ENCODE assay signal across 28 mouse cellular contexts in genomic region chr17:24677500-24678080, GRCm38 (mm10). TPM values are rescaled to one million over a fixed set of nuclear protein-coding genes. Genes with fewer than 3 reads are reported as not detected.
DNase-seq lines count a peak whose midpoint lies in the region; ATAC-seq and TF ChIP-seq lines count a peak whose summit lies in the region.
"Had no signal": no experiment of that assay in that cellular context is flagged by ENCODE, and none has a peak within 500 bp of the region (broad histone marks: within the 10 kb centered on the region; RNA-seq: fewer than 3 reads in every experiment).

No protein-coding gene starts in this region.

- no peak for TF ChIP-seq POLR2A in small intestine, adult 2 months (IDR thresholded peaks at IDR 0.05; ENCODE audit: low read depth, low read length)
- no peak for TF ChIP-seq POLR2A in kidney, adult 2 months (IDR thresholded peaks at IDR 0.05; ENCODE audit: low read depth, low read length)

- H3K9ac ChIP-seq in liver, embryonic 12.5 days = no peak overlapping the region
- H3K9ac ChIP-seq in intestine, embryonic 14.5 days (ENCODE audit: low read length) = no peak overlapping the region
- H3K9ac ChIP-seq: embryonic facial prominence, embryonic 13.5 days; forebrain, embryonic 12.5 days; heart, embryonic 15.5 days; hindbrain, embryonic 13.5 days; lung, embryonic 15.5 days; neural tube, embryonic 12.5 days had no signal

- peaks cover 48% of the 10 kb centered on the region for H3K4me1 ChIP-seq in liver, embryonic 12.5 days
- H3K4me1 ChIP-seq in intestine, embryonic 14.5 days (replicated peaks; ENCODE audit: control insufficient read depth, insufficient read depth, low read length) = no peaks in the 10 kb centered on the region; the same call in 1 of the 2 replicates
- peaks cover 4% of the 10 kb centered on the region for H3K4me1 ChIP-seq in small intestine, adult 2 months (ENCODE audit: control insufficient read depth, insufficient read depth, insufficient read length, low read length)
- no peaks in the 10 kb centered on the region for H3K4me1 ChIP-seq in kidney, adult 2 months (ENCODE audit: control insufficient read depth, insufficient read depth, low read length)
- H3K4me1 ChIP-seq: lung, embryonic 15.5 days; neural tube, embryonic 12.5 days had no signal

- DNase-seq in liver = no peak
- DNase-seq in intestine, embryonic 14.5 days (ENCODE audit: low spot score) = no peak
- DNase-seq in spleen, adult 12 weeks (ENCODE audit: low spot score) = no peak
- DNase-seq in lung, postnatal 4 days = no peak
- DNase-seq in kidney, adult 2 months = no peak
- DNase-seq: adrenal gland, adult 2 months; cerebellum, adult 11-12 months; cerebellum, postnatal 14 days; gastrocnemius, postnatal 36 days; heart, postnatal 36 days; layer of hippocampus, adult 9-11 months; lung, postnatal 36 days; midbrain, embryonic 14.5 days; right cerebral cortex, adult 18-20 months; right cerebral cortex, postnatal 4 days; thymus, postnatal 25 days had no signal

- H3K36me3 ChIP-seq in liver, embryonic 12.5 days = peaks cover 80% of the 10 kb centered on the region
- H3K36me3 ChIP-seq in intestine, embryonic 14.5 days (ENCODE audit: control insufficient read depth, insufficient read depth, low read length) = peaks cover 58% of the 10 kb centered on the region
- H3K36me3 ChIP-seq in small intestine, adult 2 months (ENCODE audit: control insufficient read depth, insufficient read depth, low read length) = peaks cover 54% of the 10 kb centered on the region
- H3K36me3 ChIP-seq in kidney, adult 2 months (ENCODE audit: control insufficient read depth, insufficient read depth, low read length) = no peaks in the 10 kb centered on the region

- TF ChIP-seq CTCF in small intestine, adult 2 months (IDR thresholded peaks at IDR 0.05; ENCODE audit: extremely low read depth, insufficient read length, insufficient replicate concordance, low read depth, low read length) = no peak
- TF ChIP-seq CTCF in kidney, adult 2 months (conservative IDR thresholded peaks at IDR 0.05; ENCODE audit: insufficient read depth, insufficient read length, low read depth, low read length) = no peak

- no peak overlapping the region for H3K4me3 ChIP-seq in liver, embryonic 12.5 days
- H3K4me3 ChIP-seq in intestine, embryonic 14.5 days (ENCODE audit: low read depth, low read length) = no peak overlapping the region
- no peak overlapping the region for H3K4me3 ChIP-seq in small intestine, adult 2 months (ENCODE audit: low read depth, low read length)
- H3K4me3 ChIP-seq in kidney, adult 2 months (ENCODE audit: insufficient read depth, low read depth, low read length) = no peak overlapping the region
- H3K4me3 ChIP-seq: embryonic facial prominence, embryonic 13.5 days; erythroblast, embryonic 14.5 days; forebrain, embryonic 12.5 days; heart, embryonic 15.5 days; hindbrain, embryonic 13.5 days; lung, embryonic 15.5 days; neural tube, embryonic 12.5 days had no signal

- H3K9me3 ChIP-seq in liver, embryonic 12.5 days (replicated peaks) = no peaks in the 10 kb centered on the region
- H3K9me3 ChIP-seq in intestine, embryonic 14.5 days (ENCODE audit: control insufficient read depth, low read length) = no peaks in the 10 kb centered on the region
- H3K9me3 ChIP-seq: embryonic facial prominence, embryonic 13.5 days; forebrain, embryonic 12.5 days; heart, embryonic 15.5 days; hindbrain, embryonic 13.5 days; lung, embryonic 15.5 days; neural tube, embryonic 12.5 days had no signal

- ATAC-seq in liver, embryonic 12.5 days = peak; percentile 61
- peak; percentile 67 for ATAC-seq in intestine, embryonic 14.5 days (replicated peaks; ENCODE audit: low FRiP score, low TSS enrichment, low read depth)

- 84% methylated on average over 24 of the region's 24 CpGs for WGBS in liver, embryonic 12.5 days (ENCODE audit: insufficient replicate concordance)
- 82% methylated on average over 24 of the region's 24 CpGs for WGBS in intestine, embryonic 14.5 days
- 69% methylated on average over 24 of the region's 24 CpGs for WGBS in small intestine, adult 2 months
- WGBS in kidney, adult 2 months = 85% methylated on average over 24 of the region's 24 CpGs

- no peaks in the 10 kb centered on the region for H3K27me3 ChIP-seq in liver, embryonic 12.5 days (replicated peaks)
- H3K27me3 ChIP-seq in intestine, embryonic 14.5 days (replicated peaks; ENCODE audit: control insufficient read depth, insufficient read depth, low read length) = no peaks in the 10 kb centered on the region
- no peaks in the 10 kb centered on the region for H3K27me3 ChIP-seq in small intestine, adult 2 months (ENCODE audit: control insufficient read depth, insufficient read depth, low read length)
- no peaks in the 10 kb centered on the region for H3K27me3 ChIP-seq in kidney, adult 2 months (replicated peaks; ENCODE audit: control insufficient read depth, insufficient read depth, low read length)
- H3K27me3 ChIP-seq: embryonic facial prominence, embryonic 13.5 days; forebrain, embryonic 12.5 days; heart, embryonic 15.5 days; hindbrain, embryonic 13.5 days; lung, embryonic 15.5 days; neural tube, embryonic 12.5 days had no signal

- no peak overlapping the region for H3K4me2 ChIP-seq in liver, embryonic 12.5 days
- no peak overlapping the region for H3K4me2 ChIP-seq in intestine, embryonic 14.5 days (ENCODE audit: low read length)
- H3K4me2 ChIP-seq: embryonic facial prominence, embryonic 13.5 days; forebrain, embryonic 12.5 days; heart, embryonic 15.5 days; hindbrain, embryonic 13.5 days; lung, embryonic 15.5 days; neural tube, embryonic 12.5 days had no signal

- H3K27ac ChIP-seq in liver, embryonic 12.5 days = no peak overlapping the region
- H3K27ac ChIP-seq in intestine, embryonic 14.5 days (ENCODE audit: low read depth) = no peak overlapping the region
- peak overlapping the region; percentile 47 for H3K27ac ChIP-seq in small intestine, adult 2 months (ENCODE audit: insufficient read depth, low read depth, low read length)
- no peak overlapping the region for H3K27ac ChIP-seq in kidney, adult 2 months (ENCODE audit: insufficient read depth, low read depth, low read length)
- H3K27ac ChIP-seq: embryonic facial prominence, embryonic 13.5 days; forebrain, embryonic 12.5 days; heart, embryonic 15.5 days; hindbrain, embryonic 13.5 days; kidney, postnatal 0 days; lung, embryonic 15.5 days; neural tube, embryonic 12.5 days had no signal

RNA-seq across cellular contexts. Expression of gene Zfp598, which starts 8.1 kb away (rescaled TPM):
- polyA plus RNA-seq in liver, embryonic 12.5 days (2016; fragmentation: Nextera tagmentation; extraction: Ambion mirVana) = 19.7 and 20.4 TPM in 2 replicates
- polyA plus RNA-seq in intestine, embryonic 14.5 days (2014; fragmentation: Nextera tagmentation; extraction: Ambion mirVana) = 28.0 and 30.6 TPM in 2 replicates
- 41.1 and 85.8 TPM in 2 replicates for polyA plus RNA-seq in small intestine, adult 2 months (2012; rRNA removed)
- 44.3 and 57.6 TPM in 2 replicates for polyA plus RNA-seq in kidney, adult 2 months (2012; rRNA removed)

RNA-seq across cellular contexts. Expression of gene Syngr3, which starts 12.2 kb away (rescaled TPM):
- polyA plus RNA-seq in liver, embryonic 12.5 days (2016; fragmentation: Nextera tagmentation; extraction: Ambion mirVana) = 0.06 and 0.27 TPM in 2 replicates
- polyA plus RNA-seq in intestine, embryonic 14.5 days (2014; fragmentation: Nextera tagmentation; extraction: Ambion mirVana) = 7.5 and 7.7 TPM in 2 replicates
- polyA plus RNA-seq in small intestine, adult 2 months (2012; rRNA removed) = 1.2 and 1.3 TPM in 2 replicates
- polyA plus RNA-seq in kidney, adult 2 months (2012; rRNA removed) = 1.5 and 2.2 TPM in 2 replicates
- polyA plus RNA-seq: erythroblast, embryonic 14.5 days had no signal

RNA-seq across cellular contexts. Expression of gene Gfer, which starts 18.4 kb away (rescaled TPM):
- 51.4 and 52.5 TPM in 2 replicates for polyA plus RNA-seq in liver, embryonic 12.5 days (2016; fragmentation: Nextera tagmentation; extraction: Ambion mirVana)
- 48.1 and 48.5 TPM in 2 replicates for polyA plus RNA-seq in intestine, embryonic 14.5 days (2014; fragmentation: Nextera tagmentation; extraction: Ambion mirVana)
- 22.8 and 35.9 TPM in 2 replicates for polyA plus RNA-seq in small intestine, adult 2 months (2012; rRNA removed)
- 29.8 and 34.7 TPM in 2 replicates for polyA plus RNA-seq in kidney, adult 2 months (2012; rRNA removed)

RNA-seq across cellular contexts. Expression of gene Noxo1, which starts 18.4 kb away (rescaled TPM):
- polyA plus RNA-seq in liver, embryonic 12.5 days (2016; fragmentation: Nextera tagmentation; extraction: Ambion mirVana) = 0.51 and 0.58 TPM in 2 replicates
- 6.4 and 7.2 TPM in 2 replicates for polyA plus RNA-seq in intestine, embryonic 14.5 days (2014; fragmentation: Nextera tagmentation; extraction: Ambion mirVana)
- 57.7 and 115 TPM in 2 replicates for polyA plus RNA-seq in small intestine, adult 2 months (2012; rRNA removed)
- polyA plus RNA-seq in kidney, adult 2 months (2012; rRNA removed) = 5.6 and 7.1 TPM in 2 replicates

RNA-seq across cellular contexts. Expression of gene Npw, which starts 19.3 kb away (rescaled TPM):
- polyA plus RNA-seq in liver, embryonic 12.5 days (2016; fragmentation: Nextera tagmentation; extraction: Ambion mirVana) = 0.33 TPM in 1 of 2 replicates, not detected in the other
- not detected in 2 replicates for polyA plus RNA-seq in intestine, embryonic 14.5 days (2014; fragmentation: Nextera tagmentation; extraction: Ambion mirVana)
- polyA plus RNA-seq in small intestine, adult 2 months (2012; rRNA removed) = 2.0 and 6.5 TPM in 2 replicates
- not detected in 2 replicates for polyA plus RNA-seq in kidney, adult 2 months (2012; rRNA removed)
- polyA plus RNA-seq: erythroblast, embryonic 14.5 days; forebrain, embryonic 12.5 days; hindbrain, embryonic 13.5 days; large intestine, adult 2 months; liver, adult 2 months; midbrain, embryonic 14.5 days; neural tube, embryonic 12.5 days had no signal
